Mouse (Mus musculus) hindbrain, postnatal 0 days (tissue): Measurements from ENCODE around the gene Eef2. TPM values are rescaled to one million over a fixed set of nuclear protein-coding genes. Genes with fewer than 3 reads are reported as not detected.

Experiments
- ATAC-seq: fragments of 200-750 bp; cut with Nextera tagmentation; 2 replicates; pipeline ENCODE4 v1.8.0; 2017; ENCODE audit warnings: mild to moderate bottlenecking, moderate TSS enrichment, moderate library complexity
- DNase-seq: peaks from one replicate; pipeline ENCODE4 v3.0.0-alpha.2; 2015; ENCODE audit warnings: low spot score
- H3K27ac ChIP-seq: fragments of 300-500 bp; sonication (generic); 2 replicates; pipeline ENCODE4 v1.5.1; 2014; ENCODE audit warnings: mild to moderate bottlenecking
- H3K27me3 ChIP-seq: fragments of 300-500 bp; sonication (generic); 2 replicates; pipeline ENCODE4 v1.6.1; 2014; ENCODE audit warnings: low read length, mixed read lengths; ENCODE audit not compliant: insufficient read depth
- H3K36me3 ChIP-seq: fragments of 300-500 bp; sonication (generic); 2 replicates; pipeline ENCODE4 v1.6.1; 2014; ENCODE audit warnings: low read length, mixed read lengths; ENCODE audit not compliant: insufficient read depth
- H3K4me1 ChIP-seq: fragments of 300-500 bp; sonication (generic); 2 replicates; pipeline ENCODE4 v1.6.1; 2014; ENCODE audit warnings: antibody characterized with exemption, low read length, mixed read lengths; ENCODE audit not compliant: insufficient read depth
- H3K4me2 ChIP-seq: fragments of 300-500 bp; sonication (generic); 2 replicates; pipeline ENCODE4 v1.6.1; 2014; ENCODE audit warnings: low read depth, mild to moderate bottlenecking, low read length, moderate library complexity, mixed read lengths
- H3K4me3 ChIP-seq: fragments of 300-500 bp; sonication (generic); 2 replicates; pipeline ENCODE4 v1.5.1; 2014; ENCODE audit warnings: low read length
- H3K9ac ChIP-seq: fragments of 300-500 bp; sonication (generic); replicated peaks from 2 replicates; pipeline ENCODE4 v1.6.1; 2014; ENCODE audit warnings: mild to moderate bottlenecking, low read length, moderate library complexity, mixed read lengths
- H3K9me3 ChIP-seq: fragments of 300-500 bp; sonication (generic); 2 replicates; pipeline ENCODE4 v1.6.1; 2016; ENCODE audit warnings: low read length, mixed read lengths
- CTCF ChIP-seq: IDR thresholded peaks from 2 replicates; pipeline ENCODE4 v1.5.1; 2016; ENCODE audit warnings: antibody characterized with exemption, control low read depth, low read depth
- WGBS: fragments of 180-500 bp; shearing (Covaris S2); extraction: QIAGEN DNeasy Blood & Tissue Kit; methylation state at CpG from one replicate; pipeline ENCODE4 v1.1.7; 2014; 5-methylcytosine and 5-hydroxymethylcytosine counted together
- polyA plus RNA-seq: library from polyadenylated mRNA; unstranded; fragments of >200 nt; fragmentation: Nextera tagmentation; extraction: Ambion mirVana; gene quantifications from 2 replicates; pipeline ENCODE4 v1.2.1, GENCODE M21; 2015
- total RNA-seq: library from RNA; depleted of rRNA; stranded (reverse); fragments of >200 nt; gene quantifications from 2 replicates; pipeline ENCODE4 v1.2.3, GENCODE M21; 2014

Gene Eef2
- total and polyA plus RNA-seq, 2 experiments from 2014 or later = 434 to 2,196 TPM

- ATAC-seq (no peak), DNase-seq (no peak)
- 89% methylated on average over 4 of the region's 4 CpGs for WGBS
- no peaks in the 10 kb centered on the region for H3K4me1 ChIP-seq
- no peak for TF ChIP-seq CTCF
- H3K9me3 ChIP-seq = no peaks in the 10 kb centered on the region
- H3K27ac ChIP-seq = no peak overlapping the region
- H3K9ac ChIP-seq = no peak overlapping the region
- peaks cover 58% of the 10 kb centered on the region for H3K36me3 ChIP-seq
- H3K27me3 ChIP-seq = no peaks in the 10 kb centered on the region
- no peak overlapping the region for H3K4me2 ChIP-seq
- no peak overlapping the region for H3K4me3 ChIP-seq
These were observed 30.1 kb upstream of the Eef2 start for GRCm38 (mm10) chr10:81146296-81146695.

- Histone ChIP-seq H3K36me3 (peaks cover 66% of the 10 kb centered on the region), H3K9ac (no peak overlapping the region), H3K4me2 (no peak overlapping the region), H3K27me3 (no peaks in the 10 kb centered on the region), H3K9me3 (no peaks in the 10 kb centered on the region), H3K27ac (no peak overlapping the region), H3K4me3 (no peak overlapping the region), H3K4me1 (no peaks in the 10 kb centered on the region)
- no peak for TF ChIP-seq CTCF
- WGBS = 72% methylated on average over 6 of the region's 6 CpGs
- DNase-seq = no peak
- ATAC-seq = no peak
These were observed 25.2 kb upstream of the Eef2 start for GRCm38 (mm10) chr10:81151261-81151660.

- ATAC-seq = no peak
- WGBS = 77% methylated on average over 12 of the region's 12 CpGs
- Histone ChIP-seq H3K9me3 (no peaks in the 10 kb centered on the region), H3K9ac (no peak overlapping the region), H3K4me1 (no peaks in the 10 kb centered on the region), H3K4me3 (no peak overlapping the region), H3K27ac (no peak overlapping the region), H3K27me3 (no peaks in the 10 kb centered on the region), H3K36me3 (peaks cover 67% of the 10 kb centered on the region), H3K4me2 (no peak overlapping the region)
- no peak for DNase-seq
- no peak for TF ChIP-seq CTCF
These were observed 23.8 kb upstream of the Eef2 start for GRCm38 (mm10) chr10:81152609-81153008.

DNA sequence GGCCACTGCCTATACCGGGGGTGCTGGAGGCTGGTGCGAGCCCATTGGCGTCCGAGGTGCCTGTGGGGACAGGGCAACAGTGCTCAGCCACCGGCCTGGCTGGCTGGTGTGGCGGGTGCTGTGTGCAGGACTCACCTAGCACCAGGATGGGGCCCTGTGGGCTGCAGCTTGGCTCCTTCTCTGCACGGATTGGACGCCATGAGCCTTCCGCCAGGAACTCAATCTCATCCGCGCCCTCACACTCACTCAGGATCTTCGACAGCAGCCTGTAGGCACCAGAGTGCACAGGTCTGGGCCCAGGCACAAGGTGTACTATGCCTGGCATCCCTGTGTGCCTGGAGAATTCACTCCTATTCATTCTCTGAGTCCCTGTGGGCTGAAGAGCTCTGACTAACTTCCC, 22.1 kb upstream of the Eef2 start:
- Histone ChIP-seq H3K36me3 (peaks cover 61% of the 10 kb centered on the region), H3K4me3 (no peak overlapping the region), H3K9me3 (no peaks in the 10 kb centered on the region), H3K27ac (no peak overlapping the region), H3K27me3 (no peaks in the 10 kb centered on the region), H3K4me2 (no peak overlapping the region), H3K4me1 (no peaks in the 10 kb centered on the region), H3K9ac (no peak overlapping the region)
- ATAC-seq (no peak), DNase-seq (no peak)
- TF ChIP-seq CTCF = no peak
- 96% methylated on average over 12 of the region's 12 CpGs for WGBS

DNA sequence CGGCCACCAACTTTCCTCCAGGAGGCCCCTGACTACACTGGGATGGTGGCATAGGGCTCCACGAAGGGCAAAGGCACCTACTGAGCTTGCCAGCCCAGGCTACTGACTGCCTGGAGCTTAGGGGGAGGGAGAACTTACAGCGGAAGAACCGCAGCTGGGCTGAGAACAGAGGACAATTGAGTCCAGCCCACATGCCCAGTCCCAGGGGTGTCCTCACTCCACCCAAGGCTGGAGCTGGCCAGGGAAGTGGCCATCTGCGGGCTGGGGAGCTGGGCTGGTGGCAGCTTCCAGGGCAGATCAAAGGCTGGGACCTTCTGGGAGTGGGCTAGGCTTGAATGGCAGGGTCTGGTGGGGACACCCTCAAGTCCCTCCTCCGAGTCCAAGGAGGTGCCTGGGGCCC, 21.7 kb upstream of the Eef2 start:
- H3K36me3 ChIP-seq = peaks cover 57% of the 10 kb centered on the region
- no peaks in the 10 kb centered on the region for H3K4me1 ChIP-seq
- H3K4me2 ChIP-seq = no peak overlapping the region
- ATAC-seq (no peak), DNase-seq (no peak)
- no peaks in the 10 kb centered on the region for H3K9me3 ChIP-seq
- no peak overlapping the region for H3K9ac ChIP-seq
- no peak for TF ChIP-seq CTCF
- no peaks in the 10 kb centered on the region for H3K27me3 ChIP-seq
- no peak overlapping the region for H3K4me3 ChIP-seq
- H3K27ac ChIP-seq = no peak overlapping the region
- 77% methylated on average over 6 of the region's 6 CpGs for WGBS

DNA sequence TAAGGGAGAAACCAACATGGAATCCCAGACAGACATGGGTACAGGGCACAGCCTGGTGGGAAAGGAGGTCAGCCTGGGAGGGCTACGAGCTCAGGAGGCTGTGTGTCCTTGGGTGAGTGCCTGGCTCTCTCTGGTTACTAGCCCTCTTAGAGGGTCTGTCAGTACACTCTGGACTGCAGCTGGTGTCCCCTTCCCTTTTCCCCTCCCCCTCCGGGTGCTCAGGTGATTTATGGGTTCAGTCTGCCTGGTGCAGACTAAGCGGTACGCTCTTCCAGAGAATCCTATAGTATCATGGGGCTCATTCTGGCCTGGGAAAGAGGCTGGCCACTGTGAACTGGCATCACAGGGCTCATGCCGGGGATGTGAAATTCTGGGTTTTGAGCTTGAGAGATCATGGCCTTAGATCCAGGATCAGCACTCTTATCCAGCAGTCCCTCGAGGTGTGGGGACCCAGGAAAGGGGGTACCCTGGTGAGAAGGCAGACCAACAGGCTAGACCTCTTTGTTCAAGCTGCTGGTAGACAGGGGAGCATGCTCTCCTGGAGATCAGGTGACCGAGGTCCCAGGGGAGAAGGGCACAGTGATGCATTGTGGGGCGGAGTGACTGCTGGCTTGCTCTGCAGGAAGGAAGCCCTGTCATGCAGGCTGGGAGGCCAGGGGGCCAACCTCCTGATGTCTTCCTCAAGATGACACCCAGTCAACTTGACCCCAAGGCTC, 14.7 kb upstream of the Eef2 start:
- no peak for TF ChIP-seq CTCF
- Histone ChIP-seq H3K27ac (no peak overlapping the region), H3K36me3 (peaks cover 45% of the 10 kb centered on the region), H3K9ac (no peak overlapping the region), H3K27me3 (no peaks in the 10 kb centered on the region), H3K4me2 (no peak overlapping the region), H3K4me3 (no peak overlapping the region), H3K9me3 (no peaks in the 10 kb centered on the region), H3K4me1 (peaks cover 3% of the 10 kb centered on the region; the same call in 1 of the 2 replicates)
- 82% methylated on average over 8 of the region's 8 CpGs for WGBS
- ATAC-seq (no peak), DNase-seq (no peak)

- 83% methylated on average over 2 of the region's 2 CpGs for WGBS
- Histone ChIP-seq H3K4me1 (peaks cover 5% of the 10 kb centered on the region; the same call in 1 of the 2 replicates), H3K36me3 (peaks cover 40% of the 10 kb centered on the region), H3K4me2 (no peak overlapping the region), H3K27me3 (no peaks in the 10 kb centered on the region), H3K27ac (no peak overlapping the region), H3K9me3 (no peaks in the 10 kb centered on the region), H3K9ac (no peak overlapping the region), H3K4me3 (no peak overlapping the region)
- TF ChIP-seq CTCF = no peak
- ATAC-seq (no peak), DNase-seq (no peak)
These were observed 14.1 kb upstream of the Eef2 start for GRCm38 (mm10) chr10:81162318-81162652.
